Mouse (Mus musculus): ENCODE data around the gene Fancb.

Gene Fancb

GRCm38 (mm10) chrX:164980193-164980775 is at the start of gene Fancb, which contains the start of gene Mospd2:
Fancb (plus strand) TSS chrX:164980592.
Mospd2 (minus strand) TSS chrX:164980375.
- peak; percentile 58 for DNase-seq (ENCODE audit: low read depth)

DNA sequence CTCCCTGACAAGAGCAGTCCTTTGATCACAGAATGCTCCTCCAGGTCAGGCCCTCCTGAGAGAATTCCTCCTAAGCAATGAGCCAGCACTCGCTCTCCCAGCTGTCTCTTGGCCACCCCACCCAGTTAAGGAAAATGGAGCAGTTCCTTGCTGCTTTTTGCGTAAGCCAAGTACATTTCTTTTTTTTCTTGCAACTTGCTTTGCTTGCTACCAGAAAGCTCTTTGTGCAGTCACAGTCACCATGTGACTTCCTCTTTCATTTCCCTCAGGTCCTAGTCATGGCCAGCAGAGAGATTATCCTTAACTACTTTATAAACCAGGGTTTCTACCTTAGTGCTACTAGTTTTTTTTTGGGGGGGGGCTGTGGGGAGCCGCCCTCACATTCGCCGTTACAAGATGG is 38.9 kb upstream of the Fancb start:
- no peak for DNase-seq (ENCODE audit: low read depth)

DNA sequence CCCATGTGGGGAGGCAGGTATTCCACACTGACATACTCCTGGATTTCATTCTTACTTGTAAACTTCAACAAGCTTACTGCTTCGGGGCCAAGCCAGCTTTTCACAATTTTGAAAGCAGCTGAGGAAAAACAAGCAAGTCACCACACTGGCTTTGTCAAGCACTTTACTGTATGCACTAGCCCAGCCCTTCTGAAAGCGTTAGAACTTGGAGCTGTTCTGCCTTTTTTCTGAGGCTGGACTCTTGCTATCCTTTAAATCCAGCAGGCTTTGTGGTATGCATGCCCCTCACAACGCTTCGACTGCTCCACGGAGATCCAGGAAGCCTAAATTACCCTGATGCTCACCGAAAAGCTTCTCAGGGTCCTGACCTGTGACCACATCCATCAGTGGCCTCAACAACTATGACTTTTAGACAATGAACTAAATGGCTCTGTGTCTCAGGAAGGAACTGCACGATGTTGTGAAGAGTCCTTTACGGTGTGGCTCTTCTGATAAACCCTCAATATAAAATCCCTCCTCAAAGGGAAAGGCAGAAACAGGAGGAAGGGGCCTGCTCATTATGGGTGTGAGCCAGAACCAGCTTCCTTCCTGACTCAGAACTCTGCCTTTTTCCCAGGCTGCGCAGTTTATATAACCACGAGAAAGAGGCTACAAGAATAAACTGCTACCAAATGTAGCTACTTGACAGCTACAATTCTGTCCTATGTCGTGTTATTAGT is 28.4 kb upstream of the Fancb start:
- DNase-seq (ENCODE audit: low read depth): no peak

DNA sequence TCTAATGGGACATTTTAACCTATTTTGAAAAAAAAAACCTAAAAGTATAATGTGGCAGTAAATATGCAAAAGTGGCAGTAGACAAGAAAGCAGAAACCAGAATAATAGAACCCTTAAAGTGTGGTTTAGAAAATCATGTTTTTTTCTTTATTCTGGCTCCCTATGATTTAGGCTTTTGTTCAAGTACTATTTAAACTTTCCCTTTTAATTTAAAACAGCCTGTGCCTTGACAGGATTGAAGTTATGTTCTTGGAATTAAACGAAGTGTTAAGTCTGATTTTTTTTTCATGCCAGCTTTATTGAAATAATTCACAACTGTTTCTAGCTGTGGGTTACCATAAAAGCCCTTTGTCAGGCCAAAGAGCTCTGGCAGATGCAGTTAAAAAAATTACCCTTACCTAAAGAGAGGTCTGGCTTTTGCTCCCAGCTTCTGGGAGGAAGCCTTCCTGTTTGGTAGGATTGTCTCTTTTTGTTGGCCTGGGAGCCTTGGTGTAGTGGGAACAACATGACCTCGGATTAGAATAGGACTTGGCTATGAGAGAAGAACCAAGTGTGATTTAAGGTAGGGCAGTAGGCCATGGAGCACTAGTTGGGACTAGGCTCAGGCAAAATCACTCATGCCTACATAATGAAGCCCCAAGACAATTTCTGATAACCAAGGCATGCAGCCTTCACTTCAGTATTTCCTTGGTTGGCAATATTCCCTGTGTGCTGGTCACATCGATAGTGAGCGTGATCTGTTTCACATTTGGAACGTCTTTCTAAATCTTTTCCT is 27.6 kb upstream of the Fancb start:
- DNase-seq (ENCODE audit: low read depth): no peak

- DNase-seq (ENCODE audit: low read depth): no peak
Measured at GRCm38 (mm10) chrX:164965750-164966448, 14.5 kb upstream of the Fancb start.

DNA sequence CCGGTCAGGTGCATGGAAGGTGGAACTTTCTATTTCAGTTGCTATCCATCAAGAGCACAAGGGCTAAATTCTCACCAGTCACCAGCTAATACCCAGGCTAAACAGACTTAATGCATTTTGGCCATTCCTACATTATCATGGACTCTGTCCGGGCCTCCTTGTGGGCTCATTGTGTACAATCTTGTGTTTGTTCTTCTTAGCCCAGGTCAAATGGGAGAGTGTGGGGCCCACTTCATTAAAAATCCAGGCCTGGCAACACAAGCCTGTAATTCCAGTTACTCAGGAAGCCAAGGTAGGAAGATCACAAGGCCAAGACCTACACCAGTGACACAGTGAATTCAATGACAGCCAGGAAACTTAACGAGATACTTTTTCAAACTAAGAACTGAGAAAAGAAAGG is 9.2 kb upstream of the Fancb start:
- no peak for DNase-seq (ENCODE audit: low read depth)

DNA sequence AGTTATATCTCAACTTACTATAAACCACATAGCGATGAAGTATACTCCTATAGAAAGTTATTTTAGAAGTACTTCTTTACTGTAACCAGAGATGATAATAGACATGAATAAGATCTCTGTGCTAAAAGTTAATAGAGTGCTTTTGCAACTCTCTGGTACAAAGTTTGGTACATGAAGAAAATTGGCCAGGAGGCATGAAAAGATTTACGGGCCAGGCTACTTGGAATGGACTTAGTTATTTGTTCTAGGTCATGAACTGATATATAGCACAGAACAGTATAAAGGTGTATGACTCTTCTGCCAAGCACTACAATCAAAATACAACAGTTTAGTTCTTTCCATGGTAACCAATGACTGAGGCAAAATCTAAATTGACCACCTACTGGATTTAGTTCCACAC is 1.5 kb upstream of the Fancb start:
- DNase-seq (ENCODE audit: low read depth): no peak

DNA sequence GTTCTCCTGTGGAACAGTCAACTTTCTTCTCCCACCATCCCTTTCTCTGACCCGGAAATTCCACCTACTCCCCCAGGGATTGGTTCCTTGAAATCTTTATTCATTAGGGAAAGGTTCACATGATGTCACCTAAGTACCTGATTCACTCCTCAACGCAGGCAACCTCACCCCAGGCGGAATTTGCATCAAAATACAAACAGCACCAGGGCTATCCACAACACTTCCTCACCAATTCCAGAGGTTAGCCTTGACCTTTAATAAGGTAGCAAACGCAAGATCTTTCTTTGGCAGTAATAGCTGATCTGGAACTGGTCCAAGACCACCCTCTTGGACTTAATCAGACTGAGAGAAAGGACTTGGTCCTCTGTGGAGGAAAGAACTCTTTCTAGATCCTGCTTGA is 22.7 kb downstream of the Fancb start:
- no peak for DNase-seq (ENCODE audit: low read depth)

DNA sequence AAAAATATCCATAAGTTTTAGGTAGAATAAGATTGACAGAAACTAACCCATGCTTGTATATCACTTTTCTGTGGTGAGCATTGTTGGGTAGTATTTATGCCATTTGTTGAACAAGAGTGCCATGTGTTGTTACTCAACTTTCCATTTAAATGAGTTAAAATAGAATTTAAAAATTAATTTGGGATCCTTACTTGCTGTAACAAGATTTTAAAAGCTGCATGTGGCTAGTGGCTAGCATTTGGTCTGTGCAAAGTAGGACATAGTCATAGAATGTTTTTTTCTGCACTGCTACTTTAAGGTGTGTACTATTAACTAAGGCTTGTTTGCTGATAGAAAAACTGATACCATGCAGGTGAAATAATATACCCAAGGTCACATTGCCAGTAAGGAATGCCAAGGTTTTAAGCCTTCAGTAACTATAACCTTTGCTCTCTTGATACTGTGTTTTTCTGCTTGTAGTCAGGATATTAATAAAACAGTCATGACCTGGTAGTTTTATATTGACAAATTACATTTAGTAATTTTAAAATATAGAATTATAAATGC is 24.5 kb downstream of the Fancb start, which contains the start of gene Gm17604:
Gene Gm17604 (minus strand): TSS at position 51 of the 546 bp plus-strand sequence.
- DNase-seq (ENCODE audit: low read depth): no peak

Data from c-Kit-positive CD71-negative TER-119-negative erythroid progenitor cells, embryonic 14.5 days (primary cell).